Mouse (Mus musculus): ENCODE results near the gene Nt5c3b.

- TF ChIP-seq USF1 (IDR thresholded peaks at IDR 0.05; ENCODE audit: low read depth), result no peak
- no peak for TF ChIP-seq CTCF (IDR thresholded peaks at IDR 0.05; ENCODE audit: control insufficient read depth, insufficient read depth, insufficient read length)
- no peak for TF ChIP-seq MYOD1 (IDR thresholded peaks at IDR 0.05; ENCODE audit: control insufficient read depth, insufficient read length, low read depth)
- no peak for TF ChIP-seq MYOG (IDR thresholded peaks at IDR 0.05; ENCODE audit: control insufficient read depth, extremely low read depth, insufficient read length)
- no peak for TF ChIP-seq FOSL1 (IDR thresholded peaks at IDR 0.05; ENCODE audit: insufficient read depth, low read length, poor library complexity, severe bottlenecking)
- TF ChIP-seq MAX (IDR thresholded peaks at IDR 0.05), result no peak
These were observed 56.6 kb downstream of the Nt5c3b start for GRCm38 (mm10) chr11:100385016-100385415.
